Mouse (Mus musculus) myocyte (in vitro differentiated cells): ENCODE measurements around the gene Bpifb9b.

Experiments used
- CEBPB ChIP-seq: IDR thresholded peaks from 2 replicates; pipeline ENCODE4 v1.6.1; 2011; ENCODE audit warnings: mild to moderate bottlenecking, moderate library complexity; ENCODE audit not compliant: poor library complexity, insufficient read depth, severe bottlenecking
- E2F4 ChIP-seq: IDR thresholded peaks from one replicate; pipeline ENCODE4 v1.6.1; 2011; ENCODE audit warnings: mild to moderate bottlenecking, control low read depth, moderate library complexity; ENCODE audit not compliant: insufficient read depth

DNA sequence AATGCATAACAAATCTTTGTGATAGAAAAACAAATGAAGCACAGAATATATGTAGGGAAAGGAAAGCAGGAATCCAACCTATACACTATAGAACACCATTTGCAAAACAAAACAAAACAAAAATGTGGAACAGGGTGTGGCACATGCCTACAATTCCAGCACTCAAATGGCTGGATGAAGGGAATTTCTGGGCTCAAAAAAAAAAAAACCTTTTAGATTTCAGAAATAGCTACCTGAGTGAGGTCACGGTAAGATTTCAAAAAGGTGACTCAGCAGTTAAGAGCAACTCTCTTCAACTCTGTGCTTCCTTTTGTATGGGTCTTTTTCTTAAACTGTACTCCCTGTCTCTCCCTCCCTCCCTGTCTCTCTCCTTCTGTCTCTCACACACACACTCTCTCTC, 31.1 kb downstream of the Bpifb9b start:
- no peak for TF ChIP-seq E2F4
- no peak for TF ChIP-seq CEBPB
